Mouse (Mus musculus): ENCODE results near the gene Tnxb. TPM values are rescaled to one million over a fixed set of nuclear protein-coding genes. Genes with fewer than 3 reads are reported as not detected.
A peak's percentile ranks its signal among the peaks of the same experiment; 100 is the strongest.

The Tnxb gene
- not detected for polyA plus RNA-seq (2017; shearing (Covaris generic))

- ATAC-seq: no peak
Measured at GRCm38 (mm10) chr17:34670235-34670634, at the start of gene Tnxb. Gene Tnxb, plus strand, starts transcription at chr17:34670535.

- no peak for ATAC-seq
Measured at GRCm38 (mm10) chr17:34621006-34621405, 49.3 kb upstream of the Tnxb start.

- ATAC-seq: no peak
Measured at GRCm38 (mm10) chr17:34623161-34623560, 47.2 kb upstream of the Tnxb start.

GRCm38 (mm10) chr17:34624981-34625380 is 45.4 kb upstream of the Tnxb start:
- no peak for ATAC-seq

- ATAC-seq: no peak
Measured at GRCm38 (mm10) chr17:34626062-34626772, 44.1 kb upstream of the Tnxb start.

- no peak for ATAC-seq
Measured at GRCm38 (mm10) chr17:34626773-34627092, 43.6 kb upstream of the Tnxb start.

- ATAC-seq: peak; percentile 66
Measured at GRCm38 (mm10) chr17:34627093-34627942, 43.0 kb upstream of the Tnxb start.

GRCm38 (mm10) chr17:34627943-34628643 is 42.2 kb upstream of the Tnxb start, which contains the start of gene Ppt2:
Gene Ppt2, minus strand, starts transcription at chr17:34628510.
- ATAC-seq: no peak

GRCm38 (mm10) chr17:34628644-34628967 is 41.7 kb upstream of the Tnxb start:
- ATAC-seq: no peak

GRCm38 (mm10) chr17:34629221-34629751 is 41.0 kb upstream of the Tnxb start, which contains the start of gene Prrt1:
Gene Prrt1, plus strand, starts transcription at chr17:34629533.
- no peak for ATAC-seq

GRCm38 (mm10) chr17:34629796-34630603 is 40.3 kb upstream of the Tnxb start:
- peak; percentile 44 for ATAC-seq

GRCm38 (mm10) chr17:34630761-34631301 is 39.5 kb upstream of the Tnxb start:
- no peak for ATAC-seq

- no peak for ATAC-seq
Measured at GRCm38 (mm10) chr17:34631647-34632046, 38.7 kb upstream of the Tnxb start.

- peak; percentile 48 for ATAC-seq
Measured at GRCm38 (mm10) chr17:34632261-34632691, 38.1 kb upstream of the Tnxb start.

- no peak for ATAC-seq
Measured at GRCm38 (mm10) chr17:34635671-34636070, 34.7 kb upstream of the Tnxb start.

GRCm38 (mm10) chr17:34637459-34637858 is 32.9 kb upstream of the Tnxb start:
- no peak for ATAC-seq

- no peak for ATAC-seq
Measured at GRCm38 (mm10) chr17:34639461-34640255, 30.7 kb upstream of the Tnxb start.

- ATAC-seq: no peak
Measured at GRCm38 (mm10) chr17:34640778-34641601, 29.3 kb upstream of the Tnxb start.

GRCm38 (mm10) chr17:34641945-34642344 is 28.4 kb upstream of the Tnxb start:
- ATAC-seq: no peak

- ATAC-seq: no peak
Measured at GRCm38 (mm10) chr17:34643379-34643778, 27.0 kb upstream of the Tnxb start.
